Mouse (Mus musculus) regulatory T cell (primary cell): ENCODE measurements around the gene Cabcoco1.

Experiments used
- in situ Hi-C: fragments of 300-600 bp; cut with MboI, MseI; formaldehyde crosslinking; loops from one replicate; pipeline ENCODE4 v1.15.1; 2025; ENCODE audit warnings: high pct_unique_total_duplicates

Gene Cabcoco1

DNA sequence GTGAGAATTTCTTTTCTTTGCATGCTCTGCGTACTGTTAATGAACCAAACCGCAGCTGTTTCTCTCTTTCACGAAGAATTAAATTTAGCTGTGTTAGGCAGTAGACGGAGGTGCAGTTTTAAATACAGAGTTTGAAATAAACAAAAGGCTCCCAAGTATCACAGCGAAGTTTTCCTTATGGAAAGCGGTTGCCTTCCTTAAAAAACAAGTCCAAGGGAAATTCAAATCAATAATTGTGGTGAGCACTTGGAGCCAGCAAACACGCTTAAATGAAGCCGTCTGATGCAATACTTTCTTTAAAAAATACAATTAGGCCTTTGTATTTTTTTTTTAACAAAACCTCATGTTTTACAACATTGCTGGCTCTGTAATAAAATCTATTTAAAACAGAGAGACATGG is 101.2 kb downstream of the Cabcoco1 start:
- in situ Hi-C loops = no loop called here

DNA sequence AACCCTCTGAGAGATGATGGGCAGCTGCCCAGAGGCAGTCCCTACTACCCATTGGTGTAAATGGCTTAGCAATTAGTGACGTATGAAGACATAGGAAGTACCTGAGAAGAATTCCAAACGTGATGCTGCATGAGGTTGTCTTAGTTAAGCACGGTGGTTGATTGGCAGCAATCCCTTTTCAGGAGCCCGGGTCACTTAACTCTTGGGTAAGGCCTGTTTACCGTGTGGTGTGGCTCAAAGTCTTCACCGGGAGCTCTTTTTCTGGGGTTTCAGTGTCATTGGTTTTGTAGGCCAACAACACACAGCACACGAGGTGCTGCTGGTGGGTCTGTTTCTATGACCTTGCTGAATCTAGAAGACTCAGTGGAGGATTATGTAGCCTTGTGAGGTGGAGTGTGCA is 105.9 kb downstream of the Cabcoco1 start:
- in situ Hi-C loops = no loop called here

DNA sequence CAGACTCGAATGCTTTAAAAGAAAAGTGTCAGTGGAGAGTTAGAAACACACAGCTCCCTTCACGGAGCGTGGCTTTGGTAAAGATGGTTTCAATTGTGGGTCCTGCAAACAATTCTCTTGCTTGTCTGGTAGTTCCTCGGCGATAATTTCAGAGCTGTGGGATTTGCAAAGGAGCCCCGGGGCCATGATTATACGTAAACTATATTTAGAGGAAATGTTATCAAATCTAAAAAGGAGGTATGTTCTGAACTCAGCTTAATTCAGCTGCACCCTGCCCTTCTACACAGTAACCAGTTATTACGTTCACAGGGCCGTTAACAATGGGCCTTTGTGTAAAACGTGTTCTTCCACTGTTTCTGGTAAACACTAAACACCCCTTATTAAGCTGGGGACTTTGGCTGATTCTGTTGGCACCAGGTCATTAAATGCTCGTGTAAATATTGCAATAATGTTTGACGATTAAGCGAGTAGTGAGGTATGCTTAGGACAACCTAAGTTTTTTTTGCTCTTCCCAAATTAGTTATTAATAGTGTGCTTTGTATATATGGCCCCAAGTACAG is 106.6 kb downstream of the Cabcoco1 start:
- in situ Hi-C loops = no loop called here

GRCm38 (mm10) chr10:68434045-68434639 is 107.6 kb downstream of the Cabcoco1 start:
- in situ Hi-C loops = no loop called here

- in situ Hi-C loops = no loop called here
These were observed 110.3 kb downstream of the Cabcoco1 start for GRCm38 (mm10) chr10:68431346-68431745.

DNA sequence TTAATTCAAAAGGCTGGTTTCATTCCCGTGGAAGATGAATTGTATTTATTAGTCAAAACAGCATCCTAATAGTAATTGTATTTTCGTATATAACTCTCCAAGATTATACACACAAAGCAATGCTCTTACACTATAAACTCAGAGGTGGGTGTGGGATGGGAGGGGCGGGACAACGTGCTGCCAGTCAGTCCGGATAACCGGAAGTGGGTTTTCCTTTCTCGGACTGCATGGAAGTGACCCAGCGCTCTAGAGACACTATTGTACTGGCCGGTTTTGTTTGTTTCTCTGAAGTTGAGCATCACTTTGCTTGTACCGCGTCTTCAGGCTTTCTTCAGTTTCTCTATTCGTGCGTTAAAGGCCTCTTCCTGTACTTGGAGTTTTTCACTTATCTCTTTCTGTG is 110.8 kb downstream of the Cabcoco1 start:
- in situ Hi-C loops = no loop called here

- in situ Hi-C loops = no loop called here
These were observed 121.2 kb downstream of the Cabcoco1 start for GRCm38 (mm10) chr10:68420393-68420920.

DNA sequence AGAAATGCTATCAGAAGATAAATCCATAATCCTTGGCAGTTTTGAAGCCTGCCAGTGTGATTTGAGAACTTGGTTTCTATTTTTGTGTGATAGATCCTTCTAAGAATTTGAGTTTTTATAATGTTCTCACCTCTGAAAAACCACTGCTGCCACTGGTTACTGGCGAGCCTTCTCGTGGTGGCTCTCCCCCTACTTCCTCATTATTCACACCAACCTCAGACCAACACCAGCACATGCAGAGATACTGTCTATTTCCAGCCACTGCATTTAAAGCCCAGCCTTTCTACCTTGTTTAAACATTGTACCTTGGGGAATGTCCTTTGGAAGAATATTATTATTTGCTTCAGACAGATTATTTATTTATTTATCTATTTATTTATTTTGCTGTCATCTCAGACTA is 121.8 kb downstream of the Cabcoco1 start:
- in situ Hi-C loops = no loop called here

GRCm38 (mm10) chr10:68417074-68417790 is 124.5 kb downstream of the Cabcoco1 start:
- in situ Hi-C loops = no loop called here

- in situ Hi-C loops = no loop called here
These were observed 135.8 kb downstream of the Cabcoco1 start for GRCm38 (mm10) chr10:68405936-68406335.

- in situ Hi-C loops = no loop called here
These were observed 144.9 kb downstream of the Cabcoco1 start for GRCm38 (mm10) chr10:68396786-68397185.

DNA sequence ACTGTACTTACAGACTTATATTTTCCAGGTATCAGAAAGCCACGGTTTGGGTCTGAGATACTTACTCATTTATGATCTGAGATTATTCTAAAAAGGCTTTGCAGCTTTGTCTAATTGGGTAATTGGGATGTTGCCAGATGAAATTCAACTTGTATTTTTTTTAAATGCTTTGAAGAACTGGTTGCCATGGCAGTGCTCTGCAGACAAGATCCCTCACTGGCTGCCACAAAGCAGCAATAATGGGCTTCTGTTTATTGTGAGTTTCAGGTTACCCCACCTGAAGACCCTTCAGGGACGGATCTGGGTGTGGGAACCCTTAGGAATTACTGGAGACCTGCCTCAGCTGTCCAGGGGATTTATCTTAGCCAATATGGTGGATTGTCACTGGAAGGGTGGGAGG is 145.6 kb downstream of the Cabcoco1 start:
- in situ Hi-C loops = no loop called here

DNA sequence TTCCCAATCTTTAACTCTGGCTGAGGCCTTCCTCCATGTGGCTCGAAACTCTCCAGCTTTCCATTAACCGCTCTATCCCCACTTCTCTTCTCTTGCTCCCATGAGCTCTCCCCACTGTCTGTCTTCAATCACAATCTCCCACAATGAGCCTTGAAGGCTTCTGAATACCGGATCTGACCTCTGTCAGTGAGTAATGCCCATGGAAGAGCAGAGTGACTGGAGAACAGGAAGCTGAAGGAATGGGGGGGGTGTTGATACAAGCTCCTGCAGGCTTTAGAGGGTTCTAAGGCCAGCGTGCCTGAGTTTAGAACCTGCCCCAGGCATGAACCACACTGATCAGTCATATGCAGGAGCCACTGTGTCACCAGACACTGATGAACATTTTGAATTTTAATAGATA is 150.1 kb downstream of the Cabcoco1 start:
- in situ Hi-C loops = no loop called here

- in situ Hi-C loops = no loop called here
These were observed 152.9 kb downstream of the Cabcoco1 start for GRCm38 (mm10) chr10:68388802-68389201.

- in situ Hi-C loops = no loop called here
These were observed 153.6 kb downstream of the Cabcoco1 start for GRCm38 (mm10) chr10:68388138-68388537.
